Mouse (Mus musculus): Measurements from ENCODE around the gene Tmem161a. TPM values are rescaled to one million over a fixed set of nuclear protein-coding genes. Genes with fewer than 3 reads are reported as not detected.

Gene Tmem161a
- 27.7 TPM for polyA plus RNA-seq (2014; fragmentation: Illumina TruSeq; extraction: RNeasy Lipid Tissue Mini Kit (QIAGEN cat#74804); ENCODE audit: insufficient read depth, low read depth, low replicate concordance)

DNA sequence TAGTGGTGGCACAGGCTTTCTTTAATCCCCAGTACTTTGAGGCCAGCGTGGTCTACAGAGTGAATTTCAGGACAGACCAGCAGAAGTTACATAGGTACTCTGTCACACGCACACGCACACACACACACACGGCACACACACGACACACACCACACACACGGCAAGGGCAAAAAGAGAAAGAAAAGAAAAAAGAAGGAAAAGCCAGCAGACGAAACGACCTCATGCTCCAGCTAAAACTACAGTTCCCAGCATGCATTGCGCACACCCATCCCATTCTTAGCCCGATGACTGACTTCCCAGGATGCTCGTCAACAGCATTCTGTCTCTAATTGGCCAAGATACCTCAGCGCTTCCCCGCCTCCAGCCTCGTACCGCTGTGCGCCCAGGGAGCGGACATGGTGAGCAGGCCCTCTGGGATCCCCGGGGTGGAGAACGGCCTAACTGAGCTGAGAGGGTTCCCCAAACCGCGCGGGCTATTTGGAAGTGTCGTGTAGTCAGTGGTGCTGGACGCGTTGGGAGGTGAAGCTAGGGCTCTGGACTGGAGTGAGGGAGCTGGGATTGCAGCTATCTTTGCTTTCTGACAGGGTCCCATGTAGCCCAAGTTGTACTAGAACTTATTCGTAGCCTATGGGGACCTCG is at the start of gene Tmem161a:
Tmem161a (plus strand) TSS at position 314 of the 639 bp plus-strand sequence.

GRCm38 (mm10) chr8:70131166-70131883 is 40.8 kb upstream of the Tmem161a start, which contains the start of gene Nr2c2ap:
TSS of gene Nr2c2ap (plus strand) at chr8:70131333.

GRCm38 (mm10) chr8:70139026-70139857 is 32.9 kb upstream of the Tmem161a start, which contains the start of the genes Rfxank, Borcs8 and Mef2b:
TSS of gene Rfxank (minus strand) at chr8:70139154.
TSS of gene Borcs8 (plus strand) at chr8:70139499.
TSS of gene Mef2b (plus strand) at chr8:70139711.

DNA sequence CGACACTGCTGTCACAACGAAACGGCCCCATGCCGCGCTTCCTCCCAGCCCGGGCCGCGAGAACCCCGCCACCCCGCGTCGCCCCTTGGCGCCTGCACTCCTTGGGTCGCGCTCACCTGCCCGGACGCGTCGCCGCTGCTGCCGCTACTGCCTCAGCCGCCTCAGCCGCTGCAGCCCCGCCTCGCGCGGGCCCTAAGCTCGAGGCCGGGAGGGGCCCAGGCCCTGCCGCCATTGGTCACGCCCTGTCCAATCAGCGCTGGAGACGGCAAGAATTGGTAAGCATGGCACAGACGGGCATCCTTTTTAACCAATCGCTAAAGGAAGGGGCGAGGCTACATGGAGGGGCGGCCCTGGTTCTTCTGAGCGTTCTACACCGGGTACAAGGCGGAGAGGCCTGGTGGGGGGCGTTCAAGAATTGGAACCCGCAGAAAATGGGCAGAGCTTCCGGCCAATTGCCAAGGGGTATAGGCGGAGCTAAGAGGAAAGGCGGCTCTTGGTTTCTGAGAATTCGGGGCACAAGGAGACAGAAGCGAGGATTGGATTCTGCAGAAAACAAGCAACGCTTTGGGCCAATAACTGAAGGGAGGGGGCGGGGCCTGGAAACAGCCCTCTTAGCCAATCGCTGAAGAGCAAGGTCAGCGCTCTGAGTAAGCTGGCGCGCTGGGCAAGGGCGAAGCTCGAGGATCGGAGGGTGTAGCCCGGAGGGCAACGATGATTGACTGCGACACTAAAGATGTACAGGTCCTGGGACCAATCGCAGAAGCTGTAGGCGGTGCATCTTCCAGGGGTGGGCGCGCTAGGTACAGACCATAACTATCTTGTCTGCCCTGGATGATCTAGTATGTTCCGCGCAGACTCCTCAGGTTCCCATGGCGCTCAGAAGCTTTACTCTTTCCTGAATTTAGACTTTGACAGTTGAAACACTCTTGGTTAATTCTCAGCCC is 40.2 kb downstream of the Tmem161a start, which contains the start of gene Slc25a42:
Slc25a42 (minus strand) TSS at position 194 of the 944 bp plus-strand sequence.

Other genes with a start within 250 kb of the Tmem161a start
- 24.1 TPM for gene Gatad2a, start 176.0 kb upstream of the Tmem161a start, polyA plus RNA-seq (2014; fragmentation: Illumina TruSeq; extraction: RNeasy Lipid Tissue Mini Kit (QIAGEN cat#74804); ENCODE audit: insufficient read depth, low read depth, low replicate concordance)
- 17.0 TPM for gene Mau2, start 129.6 kb upstream of the Tmem161a start, polyA plus RNA-seq (2014; fragmentation: Illumina TruSeq; extraction: RNeasy Lipid Tissue Mini Kit (QIAGEN cat#74804); ENCODE audit: insufficient read depth, low read depth, low replicate concordance)
- 13.9 TPM for gene Sugp1, start 129.5 kb upstream of the Tmem161a start, polyA plus RNA-seq (2014; fragmentation: Illumina TruSeq; extraction: RNeasy Lipid Tissue Mini Kit (QIAGEN cat#74804); ENCODE audit: insufficient read depth, low read depth, low replicate concordance)
- gene Tm6sf2, start 99.4 kb upstream of the Tmem161a start, polyA plus RNA-seq (2014; fragmentation: Illumina TruSeq; extraction: RNeasy Lipid Tissue Mini Kit (QIAGEN cat#74804); ENCODE audit: insufficient read depth, low read depth, low replicate concordance): 1.8 TPM
- gene Hapln4, start 88.9 kb upstream of the Tmem161a start, polyA plus RNA-seq (2014; fragmentation: Illumina TruSeq; extraction: RNeasy Lipid Tissue Mini Kit (QIAGEN cat#74804); ENCODE audit: insufficient read depth, low read depth, low replicate concordance): not detected
- gene Ncan, start 51.5 kb upstream of the Tmem161a start, polyA plus RNA-seq (2014; fragmentation: Illumina TruSeq; extraction: RNeasy Lipid Tissue Mini Kit (QIAGEN cat#74804); ENCODE audit: insufficient read depth, low read depth, low replicate concordance): not detected
- gene Nr2c2ap, start 41.0 kb upstream of the Tmem161a start, polyA plus RNA-seq (2014; fragmentation: Illumina TruSeq; extraction: RNeasy Lipid Tissue Mini Kit (QIAGEN cat#74804); ENCODE audit: insufficient read depth, low read depth, low replicate concordance): 20.7 TPM
- 15.4 TPM for gene Rfxank, start 33.2 kb upstream of the Tmem161a start, polyA plus RNA-seq (2014; fragmentation: Illumina TruSeq; extraction: RNeasy Lipid Tissue Mini Kit (QIAGEN cat#74804); ENCODE audit: insufficient read depth, low read depth, low replicate concordance)
- gene Borcs8, start 32.9 kb upstream of the Tmem161a start, polyA plus RNA-seq (2014; fragmentation: Illumina TruSeq; extraction: RNeasy Lipid Tissue Mini Kit (QIAGEN cat#74804); ENCODE audit: insufficient read depth, low read depth, low replicate concordance): 30.0 TPM
- gene Mef2b, start 32.6 kb upstream of the Tmem161a start, polyA plus RNA-seq (2014; fragmentation: Illumina TruSeq; extraction: RNeasy Lipid Tissue Mini Kit (QIAGEN cat#74804); ENCODE audit: insufficient read depth, low read depth, low replicate concordance): 0.18 TPM
- 5.3 TPM for gene Slc25a42, start 39.9 kb downstream of the Tmem161a start, polyA plus RNA-seq (2014; fragmentation: Illumina TruSeq; extraction: RNeasy Lipid Tissue Mini Kit (QIAGEN cat#74804); ENCODE audit: insufficient read depth, low read depth, low replicate concordance)
- gene Sugp2, start 61.9 kb downstream of the Tmem161a start, polyA plus RNA-seq (2014; fragmentation: Illumina TruSeq; extraction: RNeasy Lipid Tissue Mini Kit (QIAGEN cat#74804); ENCODE audit: insufficient read depth, low read depth, low replicate concordance): 14.4 TPM
- gene Armc6, start 62.1 kb downstream of the Tmem161a start, polyA plus RNA-seq (2014; fragmentation: Illumina TruSeq; extraction: RNeasy Lipid Tissue Mini Kit (QIAGEN cat#74804); ENCODE audit: insufficient read depth, low read depth, low replicate concordance): 8.7 TPM
- gene Homer3, start 110.5 kb downstream of the Tmem161a start, polyA plus RNA-seq (2014; fragmentation: Illumina TruSeq; extraction: RNeasy Lipid Tissue Mini Kit (QIAGEN cat#74804); ENCODE audit: insufficient read depth, low read depth, low replicate concordance): 25.3 TPM
- gene Ddx49, start 130.1 kb downstream of the Tmem161a start, polyA plus RNA-seq (2014; fragmentation: Illumina TruSeq; extraction: RNeasy Lipid Tissue Mini Kit (QIAGEN cat#74804); ENCODE audit: insufficient read depth, low read depth, low replicate concordance): 24.8 TPM
- gene Cope, start 130.2 kb downstream of the Tmem161a start, polyA plus RNA-seq (2014; fragmentation: Illumina TruSeq; extraction: RNeasy Lipid Tissue Mini Kit (QIAGEN cat#74804); ENCODE audit: insufficient read depth, low read depth, low replicate concordance): 129 TPM
- gene Cers1, start 143.4 kb downstream of the Tmem161a start, polyA plus RNA-seq (2014; fragmentation: Illumina TruSeq; extraction: RNeasy Lipid Tissue Mini Kit (QIAGEN cat#74804); ENCODE audit: insufficient read depth, low read depth, low replicate concordance): 0.44 TPM
- 0.28 TPM for gene Gdf1, start 157.5 kb downstream of the Tmem161a start, polyA plus RNA-seq (2014; fragmentation: Illumina TruSeq; extraction: RNeasy Lipid Tissue Mini Kit (QIAGEN cat#74804); ENCODE audit: insufficient read depth, low read depth, low replicate concordance)
- gene Upf1, start 180.9 kb downstream of the Tmem161a start, polyA plus RNA-seq (2014; fragmentation: Illumina TruSeq; extraction: RNeasy Lipid Tissue Mini Kit (QIAGEN cat#74804); ENCODE audit: insufficient read depth, low read depth, low replicate concordance): 14.7 TPM
- 0.21 TPM for gene Comp, start 201.2 kb downstream of the Tmem161a start, polyA plus RNA-seq (2014; fragmentation: Illumina TruSeq; extraction: RNeasy Lipid Tissue Mini Kit (QIAGEN cat#74804); ENCODE audit: insufficient read depth, low read depth, low replicate concordance)

Data from lung, adult 10 weeks (tissue).